Mouse (Mus musculus) myocyte (in vitro differentiated cells): ENCODE measurements around the gene Itprid2. TPM values are rescaled to one million over a fixed set of nuclear protein-coding genes. Genes with fewer than 3 reads are reported as not detected.

ENCODE experiments used
- H3K27me3 ChIP-seq: one replicate; pipeline ENCODE4 v1.6.1; 2011; ENCODE audit not compliant: control insufficient read depth, insufficient read depth, insufficient read length
- H3K36me3 ChIP-seq: one replicate; pipeline ENCODE4 v1.6.1; 2011; ENCODE audit not compliant: control insufficient read depth, insufficient read depth
- H3K4me2 ChIP-seq: one replicate; pipeline ENCODE4 v1.6.1; 2011; ENCODE audit warnings: low read depth, control low read depth
- H3K4me3 ChIP-seq: one replicate; pipeline ENCODE4 v1.5.1; 2011; ENCODE audit warnings: mild to moderate bottlenecking, control low read depth, moderate library complexity
- H3K79me2 ChIP-seq: one replicate; pipeline ENCODE4 v1.6.1; 2011; ENCODE audit not compliant: control insufficient read depth, insufficient read depth
- H3ac ChIP-seq: one replicate; pipeline ENCODE4 v1.6.1; 2011; ENCODE audit not compliant: control insufficient read depth, insufficient read length
- CEBPB ChIP-seq: IDR thresholded peaks from 2 replicates; pipeline ENCODE4 v1.6.1; 2011; ENCODE audit warnings: mild to moderate bottlenecking, moderate library complexity; ENCODE audit not compliant: poor library complexity, insufficient read depth, severe bottlenecking
- E2F4 ChIP-seq: IDR thresholded peaks from one replicate; pipeline ENCODE4 v1.6.1; 2011; ENCODE audit warnings: mild to moderate bottlenecking, control low read depth, moderate library complexity; ENCODE audit not compliant: insufficient read depth
- MAX ChIP-seq: IDR thresholded peaks from one replicate; pipeline ENCODE4 v1.6.1; 2011; ENCODE audit warnings: low read depth, mild to moderate bottlenecking, control low read depth
- MYOD1 ChIP-seq, 3 experiments: IDR thresholded peaks; one replicate each; pipeline ENCODE4 v1.6.1; 2011; ENCODE audit warnings: control low read depth in 2 of 3, low read depth in 2 of 3, mild to moderate bottlenecking in 2 of 3, moderate library complexity in 1 of 3; ENCODE audit not compliant: insufficient read length in 2 of 3, control insufficient read depth in 1 of 3
- MYOG ChIP-seq, 3 experiments: IDR thresholded peaks; one replicate each; pipeline ENCODE4 v1.6.1; 2011; ENCODE audit warnings: control low read depth in 2 of 3, low read depth in 2 of 3, mild to moderate bottlenecking in 2 of 3; ENCODE audit not compliant: insufficient read length in 2 of 3, control insufficient read depth in 1 of 3, insufficient read depth in 1 of 3
- POLR2A ChIP-seq: IDR thresholded peaks from one replicate; pipeline ENCODE4 v1.6.1; 2011; ENCODE audit warnings: low read depth, mild to moderate bottlenecking, control low read depth, moderate library complexity; ENCODE audit not compliant: insufficient read length
- POLR2AphosphoS2 ChIP-seq: IDR thresholded peaks from one replicate; pipeline ENCODE4 v1.6.1; 2011; ENCODE audit warnings: low read depth, control low read depth; ENCODE audit not compliant: insufficient read length
- REST ChIP-seq: IDR thresholded peaks from one replicate; pipeline ENCODE4 v1.6.1; 2011; ENCODE audit warnings: mild to moderate bottlenecking, control low read depth, moderate library complexity; ENCODE audit not compliant: insufficient read depth, insufficient read length
- SRF ChIP-seq: IDR thresholded peaks from one replicate; pipeline ENCODE4 v1.6.1; 2011; ENCODE audit warnings: low read depth; ENCODE audit not compliant: control insufficient read depth, insufficient read length
- TCF12 ChIP-seq: IDR thresholded peaks from one replicate; pipeline ENCODE4 v1.6.1; 2011; ENCODE audit warnings: mild to moderate bottlenecking, control low read depth; ENCODE audit not compliant: poor library complexity, insufficient read depth, severe bottlenecking
- TCF3 ChIP-seq: IDR thresholded peaks from one replicate; pipeline ENCODE4 v1.6.1; 2011; ENCODE audit warnings: low read depth, control low read depth; ENCODE audit not compliant: insufficient read length
- USF1 ChIP-seq: IDR thresholded peaks from one replicate; pipeline ENCODE4 v1.6.1; 2011; ENCODE audit warnings: low read depth, mild to moderate bottlenecking, control low read depth, moderate library complexity
- polyA plus RNA-seq: library from polyadenylated mRNA; unstranded; fragments of >200 nt; fragmentation: generic; extraction: Trizol; gene quantifications from one replicate; pipeline ENCODE4 v1.2.1, GENCODE M21; 2012; ENCODE audit warnings: missing spikeins

Gene Itprid2
- polyA plus RNA-seq, 1 experiment: 8.1 TPM

- peaks cover 37% of the 10 kb centered on the region for H3K79me2 ChIP-seq
- peak overlapping the region; percentile 61 for H3K4me2 ChIP-seq
- peaks cover 13% of the 10 kb centered on the region for H3K36me3 ChIP-seq
- H3K27me3 ChIP-seq: no peaks in the 10 kb centered on the region
- peak overlapping the region; percentile 84 for H3K4me3 ChIP-seq
- H3ac ChIP-seq: peak overlapping the region; percentile 46
- TF ChIP-seq REST (no peak), MYOD1 (IDR thresholded peaks at IDR 0.05; ENCODE audit: control insufficient read depth in 1 of 3, insufficient read length in 2 of 3, low read depth in 2 of 3) (peak in 1 of 3 experiments; percentile 3), USF1 (no peak), TCF12 (no peak), MYOG (IDR thresholded peaks at IDR 0.05; ENCODE audit: control insufficient read depth in 1 of 3, insufficient read depth in 1 of 3, insufficient read length in 2 of 3, low read depth in 2 of 3) (peak in 2 of 3 experiments; percentile 23 to 42), POLR2A (peak; percentile 42), POLR2AphosphoS2 (peak; percentile 37), MAX (no peak), SRF (no peak)
Observed at GRCm38 (mm10) chr2:79635426-79636291, 507 bp downstream of the Itprid2 start.

- Histone ChIP-seq H3K27me3 (no peaks in the 10 kb centered on the region), H3ac (no peak overlapping the region), H3K36me3 (peaks cover 43% of the 10 kb centered on the region), H3K79me2 (peaks cover 37% of the 10 kb centered on the region), H3K4me2 (no peak overlapping the region), H3K4me3 (no peak overlapping the region)
- TF ChIP-seq POLR2A: no peak
- TF ChIP-seq MYOG (IDR thresholded peaks at IDR 0.05; ENCODE audit: control insufficient read depth in 1 of 3, insufficient read depth in 1 of 3, insufficient read length in 2 of 3, low read depth in 2 of 3): no peak
- no peak for TF ChIP-seq CEBPB
- no peak for TF ChIP-seq MAX
- no peak for TF ChIP-seq MYOD1 (IDR thresholded peaks at IDR 0.05; ENCODE audit: control insufficient read depth in 1 of 3, insufficient read length in 2 of 3, low read depth in 2 of 3)
- no peak for TF ChIP-seq USF1
- no peak for TF ChIP-seq TCF12
- no peak for TF ChIP-seq SRF
- no peak for TF ChIP-seq E2F4
- no peak for TF ChIP-seq TCF3
- no peak for TF ChIP-seq POLR2AphosphoS2
- TF ChIP-seq REST: no peak
Observed at GRCm38 (mm10) chr2:79638924-79639323, 3.8 kb downstream of the Itprid2 start.

GRCm38 (mm10) chr2:79646237-79646688, 11.1 kb downstream of the Itprid2 start:
- TF ChIP-seq MAX: no peak
- no peak for TF ChIP-seq E2F4
- TF ChIP-seq TCF3: no peak
- TF ChIP-seq MYOD1 (IDR thresholded peaks at IDR 0.05; ENCODE audit: control insufficient read depth in 1 of 3, insufficient read length in 2 of 3, low read depth in 2 of 3): no peak
- no peak for TF ChIP-seq USF1
- H3K4me3 ChIP-seq: no peak overlapping the region
- peaks cover 48% of the 10 kb centered on the region for H3K36me3 ChIP-seq
- H3K27me3 ChIP-seq: no peaks in the 10 kb centered on the region
- no peak overlapping the region for H3ac ChIP-seq
- peaks cover 44% of the 10 kb centered on the region for H3K79me2 ChIP-seq
- H3K4me2 ChIP-seq: no peak overlapping the region

GRCm38 (mm10) chr2:79647094-79647493, 11.9 kb downstream of the Itprid2 start:
- TF ChIP-seq POLR2AphosphoS2 (no peak), USF1 (no peak), MYOG (IDR thresholded peaks at IDR 0.05; ENCODE audit: control insufficient read depth in 1 of 3, insufficient read depth in 1 of 3, insufficient read length in 2 of 3, low read depth in 2 of 3) (no peak), SRF (no peak), REST (no peak), TCF12 (no peak), TCF3 (no peak), E2F4 (no peak), CEBPB (no peak), MAX (no peak)
- Histone ChIP-seq H3K36me3 (peaks cover 44% of the 10 kb centered on the region), H3K79me2 (peaks cover 46% of the 10 kb centered on the region)

More at GRCm38 (mm10) chr2:79647094-79647493, 11.9 kb downstream of the Itprid2 start:
- Histone ChIP-seq H3ac (no peak overlapping the region), H3K4me2 (no peak overlapping the region), H3K27me3 (no peaks in the 10 kb centered on the region), H3K4me3 (no peak overlapping the region)
